Comparison of ENCODE assay signal across 13 mouse cellular contexts in the genomic region with DNA sequence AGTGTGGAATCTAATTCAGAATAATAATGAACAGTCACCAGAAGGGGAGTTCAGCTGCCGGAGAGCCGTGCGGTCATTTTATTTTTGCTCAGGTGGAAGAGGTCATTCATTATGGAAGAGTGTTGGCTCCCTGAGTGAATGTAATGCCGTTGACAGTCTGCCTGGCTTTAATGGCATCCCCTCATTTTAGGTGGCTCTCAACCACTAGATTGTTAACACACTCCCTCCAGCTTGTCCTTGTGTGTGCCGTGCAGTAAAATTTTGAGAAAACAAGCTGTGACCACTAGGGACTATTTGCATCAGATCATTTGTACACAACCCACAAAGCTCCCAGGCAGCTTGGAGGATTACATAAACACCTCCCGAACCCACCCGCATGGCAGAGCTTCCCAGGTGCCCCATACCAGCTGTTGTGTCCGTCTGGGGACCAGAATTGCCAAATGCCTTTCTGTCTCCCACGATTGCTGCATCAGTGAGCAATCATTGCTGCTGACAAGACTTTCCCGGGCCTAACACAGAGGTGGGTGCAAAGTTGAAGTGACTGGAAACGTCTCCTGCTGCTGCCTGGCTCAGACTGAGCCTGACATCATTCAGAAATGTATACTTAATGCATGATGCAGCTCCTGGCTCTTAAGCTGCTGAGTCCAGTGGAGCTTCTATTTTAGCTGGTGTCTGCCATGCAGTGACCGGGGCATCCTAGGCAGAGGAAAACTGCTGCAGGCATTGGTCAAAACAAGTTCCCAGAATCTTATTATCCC.
DNase-seq lines count a peak whose midpoint lies in the region; ATAC-seq and TF ChIP-seq lines count a peak whose summit lies in the region.
"Had no signal": no experiment of that assay in that cellular context is flagged by ENCODE, and none has a peak within 500 bp of the region (broad histone marks: within the 10 kb centered on the region; RNA-seq: fewer than 3 reads in every experiment).

No protein-coding gene starts in this region.

- H3K4me2 ChIP-seq in forebrain, embryonic 16.5 days (ENCODE audit: low read length), result no peak overlapping the region
- no peak overlapping the region for H3K4me2 ChIP-seq in stomach, postnatal 0 days (replicated peaks; ENCODE audit: low read depth)

- 49% methylated on average over 12 of the region's 12 CpGs for WGBS in forebrain, embryonic 16.5 days
- WGBS in stomach, postnatal 0 days, result 56% methylated on average over 12 of the region's 12 CpGs

- no peak for TF ChIP-seq CTCF in stomach, postnatal 0 days (IDR thresholded peaks at IDR 0.05; ENCODE audit: low read depth)

- intact Hi-C loops in left cerebral cortex, postnatal 4 days (cut with DNase I), result no loop called here

- peaks cover 15% of the 10 kb centered on the region for H3K4me1 ChIP-seq in forebrain, embryonic 16.5 days (replicated peaks; ENCODE audit: control insufficient read depth, insufficient read depth, low read length)
- no peaks in the 10 kb centered on the region for H3K4me1 ChIP-seq in stomach, postnatal 0 days (replicated peaks; ENCODE audit: control insufficient read depth, insufficient read depth)
- H3K4me1 ChIP-seq: megakaryocyte, embryonic 14.5 days had no signal

- no peak for TF ChIP-seq EP300 in stomach, postnatal 0 days (optimal IDR thresholded peaks at IDR 0.05)

- no peak for DNase-seq in frontal cortex, postnatal 25 days (ENCODE audit: low spot score in 2 of 2)
- peak; percentile 77 for DNase-seq in Muller cell, postnatal 12 days (ENCODE audit: inconsistent ontology term)
- DNase-seq in left cerebral cortex, postnatal 4 days, result peak; percentile 25
- no peak for DNase-seq in stomach, postnatal 0 days (ENCODE audit: low spot score)
- DNase-seq in ovary, adult 18-20 months (ENCODE audit: low spot score), result no peak
- no peak for DNase-seq in spleen, postnatal 10 days (ENCODE audit: low spot score in 2 of 2)
- DNase-seq: adrenal gland, postnatal 36 days; kidney, postnatal 4 days had no signal

- H3K9me3 ChIP-seq in forebrain, embryonic 16.5 days (ENCODE audit: control insufficient read depth, low read length), result no peaks in the 10 kb centered on the region
- no peaks in the 10 kb centered on the region for H3K9me3 ChIP-seq in stomach, postnatal 0 days (ENCODE audit: control insufficient read depth, low read length)

- no peaks in the 10 kb centered on the region for H3K36me3 ChIP-seq in forebrain, embryonic 16.5 days (ENCODE audit: control insufficient read depth, insufficient read depth)
- no peaks in the 10 kb centered on the region for H3K36me3 ChIP-seq in stomach, postnatal 0 days (ENCODE audit: control insufficient read depth, insufficient read depth, low read length)

- H3K9ac ChIP-seq in forebrain, embryonic 16.5 days (replicated peaks; ENCODE audit: low read depth, low read length), result no peak overlapping the region
- H3K9ac ChIP-seq in stomach, postnatal 0 days (ENCODE audit: low read length), result no peak overlapping the region
- H3K9ac ChIP-seq: liver, embryonic 14.5 days had no signal

- no peak overlapping the region for H3K4me3 ChIP-seq in forebrain, embryonic 16.5 days (replicated peaks; ENCODE audit: low read length)
- no peak overlapping the region for H3K4me3 ChIP-seq in stomach, postnatal 0 days (ENCODE audit: low read depth, low read length)
- H3K4me3 ChIP-seq: megakaryocyte, embryonic 14.5 days had no signal

- no peak overlapping the region for H3K27ac ChIP-seq in forebrain, embryonic 16.5 days (ENCODE audit: low read length)
- H3K27ac ChIP-seq in stomach, postnatal 0 days (replicated peaks), result no peak overlapping the region
- H3K27ac ChIP-seq: liver, embryonic 14.5 days had no signal

- peak; percentile 61 for ATAC-seq in frontal cortex, adult (ENCODE audit: low TSS enrichment)
- peak; percentile 45 for ATAC-seq in forebrain, embryonic 16.5 days
- no peak for ATAC-seq in stomach, postnatal 0 days (ENCODE audit: low FRiP score, low TSS enrichment)
- ATAC-seq: intestine, embryonic 16.5 days had no signal

- H3K27me3 ChIP-seq in forebrain, embryonic 16.5 days (replicated peaks; ENCODE audit: control insufficient read depth, insufficient read depth, low read length), result no peaks in the 10 kb centered on the region
- no peaks in the 10 kb centered on the region for H3K27me3 ChIP-seq in stomach, postnatal 0 days (ENCODE audit: control insufficient read depth, insufficient read depth, low read length)
- H3K27me3 ChIP-seq: megakaryocyte, embryonic 14.5 days had no signal

Comparison
In these comparisons a context has a peak if more than half of its experiments do, and no peak if none do; other contexts are left out.
1. DNase-seq: peak in Muller cell, postnatal 12 days (single experiment) and left cerebral cortex, postnatal 4 days (single experiment); none in frontal cortex, postnatal 25 days (0 of 2), stomach, postnatal 0 days (single experiment), ovary, adult 18-20 months (single experiment) and spleen, postnatal 10 days (0 of 2).